Comparison of ENCODE assay signal across 8 mouse cellular contexts in genomic region chr8:125198420-125199196, GRCm38 (mm10).
DNase-seq lines count a peak whose midpoint lies in the region; ATAC-seq and TF ChIP-seq lines count a peak whose summit lies in the region.

No protein-coding gene starts in this region.

- peak overlapping the region; percentile 93 for H3K27ac ChIP-seq in heart, adult 2 months
- peak overlapping the region; percentile 55 for H3K27ac ChIP-seq in cortical plate, adult 2 months (ENCODE audit: insufficient read depth, low read length)
- peak overlapping the region; percentile 32; the same call in 1 of the 2 replicates for H3K27ac ChIP-seq in limb, embryonic 11.5 days (replicated peaks; ENCODE audit: low read depth, low read length)

- peak overlapping the region; percentile 27 for H3K9ac ChIP-seq in heart, adult 2 months (ENCODE audit: low read depth, low read length)
- H3K9ac ChIP-seq in limb, embryonic 11.5 days (ENCODE audit: low read length), result no peak overlapping the region

- TF ChIP-seq POLR2A in heart, adult 2 months (IDR thresholded peaks at IDR 0.05; ENCODE audit: insufficient read depth, low read depth, low read length), result peak; percentile 38; the same call in 1 of the 2 replicates
- TF ChIP-seq POLR2A in cortical plate, adult 2 months (IDR thresholded peaks at IDR 0.05; ENCODE audit: extremely low read depth, insufficient read depth, low read length), result no peak

- no peak for TF ChIP-seq CTCF in heart, adult 2 months (IDR thresholded peaks at IDR 0.05)
- TF ChIP-seq CTCF in cortical plate, adult 2 months (IDR thresholded peaks at IDR 0.05; ENCODE audit: extremely low read depth, insufficient read depth, low read length), result no peak

- H3K4me1 ChIP-seq in heart, adult 2 months (ENCODE audit: control insufficient read depth, insufficient read depth, low read length), result peaks cover 49% of the 10 kb centered on the region
- H3K4me1 ChIP-seq in cortical plate, adult 2 months (ENCODE audit: control insufficient read depth, insufficient read depth, low read length), result no peaks in the 10 kb centered on the region
- H3K4me1 ChIP-seq in limb, embryonic 11.5 days (ENCODE audit: control insufficient read depth, insufficient read depth, low read length), result peaks cover 11% of the 10 kb centered on the region; the same call in 1 of the 2 replicates

- no peak overlapping the region for H3K4me2 ChIP-seq in limb, embryonic 11.5 days (ENCODE audit: low read depth, severe bottlenecking)

- intact Hi-C loops in heart, adult 2 months (cut with DNase I), result loop anchor here (5.0 kb wide), 2 partner anchors 89 to 319 kb away; no protein-coding TSS in a partner anchor
- intact Hi-C loops in heart, postnatal 14 days (cut with DNase I), result no loop called here

- no peak for ATAC-seq in limb, embryonic 11.5 days (ENCODE audit: insufficient number of reproducible peaks, low FRiP score, low TSS enrichment, low read depth)
- ATAC-seq in activated CD4-positive, CD25-positive, alpha-beta regulatory T cell, adult 4 months, result no peak

- peak; percentile 75; the same call in 1 of the 2 replicates for TF ChIP-seq EP300 in heart, adult 2 months (IDR thresholded peaks at IDR 0.05; ENCODE audit: insufficient read depth, low read depth, low read length)

- peak overlapping the region; percentile 15 for H3K4me3 ChIP-seq in heart, adult 2 months
- H3K4me3 ChIP-seq in cortical plate, adult 2 months (ENCODE audit: insufficient read depth, low read length), result no peak overlapping the region
- no peak overlapping the region for H3K4me3 ChIP-seq in limb, embryonic 11.5 days (ENCODE audit: low read depth, low read length)

- H3K79me2 ChIP-seq in heart, adult 2 months (replicated peaks; ENCODE audit: control insufficient read depth, insufficient read depth, low read length), result no peaks in the 10 kb centered on the region

- no peaks in the 10 kb centered on the region for H3K9me3 ChIP-seq in limb, embryonic 11.5 days (ENCODE audit: control insufficient read depth, low read length)

- no peaks in the 10 kb centered on the region; the same call in 1 of the 2 replicates for H3K36me3 ChIP-seq in heart, adult 2 months (ENCODE audit: control insufficient read depth, insufficient read depth, low read length)
- H3K36me3 ChIP-seq in limb, embryonic 11.5 days (ENCODE audit: control insufficient read depth, insufficient read depth, low read length), result no peaks in the 10 kb centered on the region

- 23% methylated on average over 9 of the region's 9 CpGs for WGBS in heart, adult 2 months
- 76% methylated on average over 9 of the region's 9 CpGs for WGBS in limb, embryonic 11.5 days

- H3K27me3 ChIP-seq in heart, adult 2 months (ENCODE audit: control insufficient read depth, insufficient read depth, low read length), result no peaks in the 10 kb centered on the region
- no peaks in the 10 kb centered on the region for H3K27me3 ChIP-seq in limb, embryonic 11.5 days (ENCODE audit: control insufficient read depth, insufficient read depth, low read length)

- peak; percentile 54 for DNase-seq in heart, adult 2 months
- no peak for DNase-seq in heart, postnatal 4 days
- DNase-seq in heart, postnatal 14 days, result peak; percentile 7 to 28
- DNase-seq in limb, embryonic 11.5 days (ENCODE audit: low spot score), result no peak
- no peak for DNase-seq in right cerebral cortex, postnatal 25 days
- no peak for DNase-seq in thymus, postnatal 14 days

Comparison
In these comparisons a context has a peak if more than half of its experiments do, and no peak if none do; other contexts are left out.
1. DNase-seq: peak in heart, adult 2 months (2 of 2) and heart, postnatal 14 days (2 of 2); none in heart, postnatal 4 days (single experiment), limb, embryonic 11.5 days (single experiment), right cerebral cortex, postnatal 25 days (single experiment) and thymus, postnatal 14 days (single experiment).
2. H3K27ac ChIP-seq: peak in every context shown above with its lines; median percentile 93 in heart, adult 2 months; 55 in cortical plate, adult 2 months; 32 in limb, embryonic 11.5 days.